Mouse (Mus musculus): ENCODE measurements around the gene Tcl1b3. TPM values are rescaled to one million over a fixed set of nuclear protein-coding genes. Genes with fewer than 3 reads are reported as not detected.

The Tcl1b3 gene
- polyA plus RNA-seq, 1 experiment, result not detected

DNA sequence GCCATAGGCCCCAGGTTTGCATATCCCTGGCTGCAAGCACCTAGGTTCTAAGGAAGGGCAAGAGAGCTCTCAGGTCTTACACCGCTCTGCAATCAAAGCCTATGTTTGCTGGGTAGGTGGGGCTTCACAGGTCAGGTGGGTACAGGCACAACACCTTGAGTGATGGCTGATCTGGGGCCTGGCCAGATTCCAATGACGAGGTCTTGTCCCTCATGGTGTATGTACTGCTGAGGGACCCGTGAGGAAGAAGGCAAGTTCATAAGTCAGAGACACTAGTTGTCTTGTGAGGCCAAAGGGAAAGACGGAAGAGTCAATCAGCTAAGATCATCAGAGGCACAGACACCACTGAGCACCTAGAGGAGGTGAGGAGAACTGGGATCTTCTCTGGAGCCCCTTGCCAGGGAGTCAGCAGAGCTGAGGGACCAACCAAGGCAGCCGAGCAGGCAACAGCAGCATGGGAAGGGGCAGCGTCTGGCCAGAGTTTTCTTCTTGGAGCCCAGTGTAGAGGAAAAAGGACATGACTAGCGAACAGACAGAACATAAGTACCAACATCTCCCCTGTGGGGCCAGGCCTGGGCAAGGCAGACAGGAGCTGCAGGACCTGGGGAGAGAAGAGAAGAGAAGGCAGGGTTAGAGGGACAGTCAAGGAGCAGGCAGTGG, 26.4 kb downstream of the Tcl1b3 start:
- Histone ChIP-seq H3K4me3 (replicated peaks; ENCODE audit: control insufficient read depth, low read depth, low read length) (no peak overlapping the region), H3K4me1 (ENCODE audit: control insufficient read depth, insufficient read depth, low read length) (no peaks in the 10 kb centered on the region), H3K27ac (ENCODE audit: control insufficient read depth, insufficient read depth, low read depth, low read length, poor library complexity) (no peak overlapping the region)
- no peak for TF ChIP-seq POLR2A (IDR thresholded peaks at IDR 0.05; ENCODE audit: borderline replicate concordance, control insufficient read depth, low read depth, low read length)
- TF ChIP-seq CTCF (IDR thresholded peaks at IDR 0.05; ENCODE audit: control insufficient read depth, insufficient read depth, low read length), result no peak
- WGBS, result 75% methylated on average over 7 of the region's 7 CpGs

DNA sequence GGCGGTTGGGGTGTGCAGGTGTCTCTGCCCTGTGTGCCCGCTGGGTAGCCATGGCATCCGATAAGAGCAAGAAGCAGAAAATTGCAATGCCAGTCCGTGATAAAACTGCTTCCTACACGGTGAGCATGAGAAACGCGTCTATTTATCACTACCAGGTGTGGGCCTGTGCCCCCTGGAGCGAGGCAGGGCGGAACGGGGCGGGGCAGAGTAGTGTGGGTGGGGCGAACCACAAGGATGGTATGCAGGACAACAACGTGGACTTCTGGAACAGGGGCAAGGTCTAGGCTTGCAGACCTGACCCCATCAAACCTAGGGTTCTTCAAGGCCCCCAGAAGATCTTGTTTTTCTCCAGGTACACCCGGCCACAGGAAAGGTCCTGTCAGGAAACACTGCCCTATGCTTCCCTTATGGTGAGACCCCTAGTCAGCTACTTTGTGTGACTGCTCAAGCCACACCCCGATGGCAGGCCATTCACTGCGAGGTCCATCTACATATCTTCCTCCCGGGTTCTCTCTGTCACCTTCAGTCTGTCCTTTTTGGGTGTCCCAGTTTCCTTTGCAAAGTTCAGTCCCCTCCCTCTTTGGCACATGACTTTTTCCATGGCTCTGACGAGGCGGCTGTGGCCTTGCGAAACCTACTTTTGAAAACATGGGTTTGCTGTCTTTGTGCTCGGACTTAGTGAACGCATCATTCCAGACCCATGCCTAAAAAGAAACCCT, 31.9 kb downstream of the Tcl1b3 start, which contains the start of gene Tcl1:
Tcl1 (minus strand) TSS at position 193 of the 719 bp plus-strand sequence.
- Histone ChIP-seq H3K4me1 (ENCODE audit: control insufficient read depth, insufficient read depth, low read length) (no peaks in the 10 kb centered on the region), H3K27ac (ENCODE audit: control insufficient read depth, insufficient read depth, low read depth, low read length, poor library complexity) (no peak within 1 kb of the TSS), H3K4me3 (replicated peaks; ENCODE audit: control insufficient read depth, low read depth, low read length) (no peak within 1 kb of the TSS)
- TF ChIP-seq CTCF (IDR thresholded peaks at IDR 0.05; ENCODE audit: control insufficient read depth, insufficient read depth, low read length) (no peak), POLR2A (IDR thresholded peaks at IDR 0.05; ENCODE audit: borderline replicate concordance, control insufficient read depth, low read depth, low read length) (no peak)
- WGBS, result 83% methylated on average over 22 of the region's 22 CpGs

DNA sequence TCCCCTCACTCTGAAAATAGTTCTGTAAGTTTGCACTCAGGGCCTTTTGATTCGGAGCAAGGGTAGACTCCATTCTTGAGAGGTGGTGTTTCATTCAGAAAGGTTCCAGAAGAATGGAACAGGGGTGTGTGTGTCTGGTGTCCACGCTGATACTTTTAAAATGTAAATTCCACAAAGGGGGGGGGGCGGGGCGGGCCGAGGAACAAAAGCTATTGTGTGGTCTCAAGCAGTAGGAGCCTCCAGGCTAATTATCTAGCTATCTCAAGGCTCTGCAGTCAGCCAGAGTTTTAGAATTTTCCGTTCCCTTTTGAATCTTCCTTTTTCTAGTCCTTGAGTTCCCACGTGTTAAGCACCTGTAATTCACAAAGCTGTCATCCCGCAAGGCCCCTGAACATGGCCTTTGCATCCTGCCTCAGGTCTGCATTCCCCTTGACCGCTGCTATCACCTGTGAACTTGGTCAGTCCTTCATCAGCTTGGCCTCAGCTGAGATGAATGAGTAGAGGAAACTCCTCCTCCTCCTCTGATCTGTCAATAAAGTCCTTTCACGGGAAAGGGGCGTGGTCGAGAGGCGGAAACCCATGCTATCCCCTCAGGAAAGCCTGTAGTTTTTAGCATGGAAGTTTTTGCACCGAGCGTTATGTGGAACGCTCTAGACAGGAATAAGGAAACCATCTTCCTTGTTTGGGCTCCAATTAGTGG, 33.9 kb downstream of the Tcl1b3 start:
- WGBS, result 64% methylated on average over 16 of the region's 16 CpGs
- no peak overlapping the region for H3K27ac ChIP-seq (ENCODE audit: control insufficient read depth, insufficient read depth, low read depth, low read length, poor library complexity)
- no peak overlapping the region for H3K4me3 ChIP-seq (replicated peaks; ENCODE audit: control insufficient read depth, low read depth, low read length)
- H3K4me1 ChIP-seq (ENCODE audit: control insufficient read depth, insufficient read depth, low read length), result no peaks in the 10 kb centered on the region
- TF ChIP-seq POLR2A (IDR thresholded peaks at IDR 0.05; ENCODE audit: borderline replicate concordance, control insufficient read depth, low read depth, low read length) (no peak), CTCF (IDR thresholded peaks at IDR 0.05; ENCODE audit: control insufficient read depth, insufficient read depth, low read length) (no peak)

DNA sequence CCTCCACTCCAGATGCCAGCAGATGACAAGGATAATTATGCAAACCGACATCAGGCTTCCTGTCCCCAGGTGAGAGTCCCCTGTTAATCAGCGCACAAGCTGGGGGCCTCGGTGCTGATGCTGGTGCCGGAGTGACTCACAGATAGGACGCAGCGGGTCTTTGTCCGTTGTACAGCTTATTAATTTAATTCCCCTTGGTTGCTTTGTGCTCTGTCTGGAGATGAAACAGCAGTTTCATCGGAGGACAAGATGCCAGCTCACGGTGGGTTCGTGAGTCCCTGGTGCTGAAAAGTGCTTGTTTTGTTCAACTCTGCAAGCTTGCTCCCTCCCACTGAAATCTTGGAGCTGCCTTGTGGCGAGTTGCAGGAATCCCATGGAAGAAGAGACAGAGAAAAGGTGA, 43.5 kb downstream of the Tcl1b3 start:
- H3K4me3 ChIP-seq (replicated peaks; ENCODE audit: control insufficient read depth, low read depth, low read length), result no peak overlapping the region
- no peak overlapping the region for H3K27ac ChIP-seq (ENCODE audit: control insufficient read depth, insufficient read depth, low read depth, low read length, poor library complexity)
- 66% methylated on average over 11 of the region's 11 CpGs for WGBS
- no peak for TF ChIP-seq POLR2A (IDR thresholded peaks at IDR 0.05; ENCODE audit: borderline replicate concordance, control insufficient read depth, low read depth, low read length)
- TF ChIP-seq CTCF (IDR thresholded peaks at IDR 0.05; ENCODE audit: control insufficient read depth, insufficient read depth, low read length), result no peak
- H3K4me1 ChIP-seq (ENCODE audit: control insufficient read depth, insufficient read depth, low read length), result no peaks in the 10 kb centered on the region

DNA sequence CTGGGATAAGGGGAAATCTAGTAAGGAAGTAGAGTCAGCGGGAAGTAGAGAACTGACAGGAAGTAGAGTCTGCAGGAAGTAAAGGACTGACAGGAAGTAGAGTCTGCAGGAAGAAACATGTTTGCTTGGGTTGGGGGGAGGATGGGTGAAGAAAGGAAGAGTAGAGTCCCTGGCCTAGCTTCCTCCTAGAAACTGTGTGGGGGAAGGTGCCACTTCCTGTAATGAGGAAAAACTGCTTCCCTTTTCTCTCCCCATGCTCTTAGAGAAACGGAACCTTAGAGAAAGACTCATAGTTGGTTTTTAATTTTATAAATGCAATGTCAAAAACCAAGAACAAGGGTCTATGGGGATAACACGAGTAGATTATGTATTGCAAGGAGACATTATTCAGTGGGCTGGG, 44.2 kb downstream of the Tcl1b3 start:
- no peak overlapping the region for H3K27ac ChIP-seq (ENCODE audit: control insufficient read depth, insufficient read depth, low read depth, low read length, poor library complexity)
- TF ChIP-seq CTCF (IDR thresholded peaks at IDR 0.05; ENCODE audit: control insufficient read depth, insufficient read depth, low read length) (no peak), POLR2A (IDR thresholded peaks at IDR 0.05; ENCODE audit: borderline replicate concordance, control insufficient read depth, low read depth, low read length) (no peak)
- no peak overlapping the region for H3K4me3 ChIP-seq (replicated peaks; ENCODE audit: control insufficient read depth, low read depth, low read length)
- WGBS, result 28% methylated on average over 3 of the region's 3 CpGs
- H3K4me1 ChIP-seq (ENCODE audit: control insufficient read depth, insufficient read depth, low read length), result no peaks in the 10 kb centered on the region

DNA sequence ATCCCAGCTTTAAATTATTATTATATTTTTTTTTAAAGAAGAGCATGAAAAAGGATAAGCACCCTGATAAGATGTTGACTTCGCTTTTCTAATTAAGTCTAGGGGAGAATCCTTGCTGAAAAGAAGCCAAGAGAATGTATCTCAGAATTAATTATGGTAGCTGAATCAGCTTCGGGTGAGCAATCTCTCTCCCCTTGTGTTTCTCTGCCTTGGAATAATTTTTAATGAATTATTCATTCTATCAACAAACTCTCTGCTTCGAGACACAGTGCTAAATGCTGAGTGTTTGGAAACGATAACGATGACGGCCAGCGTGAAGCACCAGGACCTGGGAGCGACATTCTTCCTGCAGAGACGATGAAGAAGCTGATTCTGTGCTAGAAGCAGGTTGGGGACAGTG, 48.2 kb downstream of the Tcl1b3 start:
- no peak overlapping the region for H3K4me3 ChIP-seq (replicated peaks; ENCODE audit: control insufficient read depth, low read depth, low read length)
- no peak overlapping the region for H3K27ac ChIP-seq (ENCODE audit: control insufficient read depth, insufficient read depth, low read depth, low read length, poor library complexity)
- WGBS, result 82% methylated on average over 9 of the region's 9 CpGs
- no peak for TF ChIP-seq POLR2A (IDR thresholded peaks at IDR 0.05; ENCODE audit: borderline replicate concordance, control insufficient read depth, low read depth, low read length)
- TF ChIP-seq CTCF (IDR thresholded peaks at IDR 0.05; ENCODE audit: control insufficient read depth, insufficient read depth, low read length), result no peak
- H3K4me1 ChIP-seq (ENCODE audit: control insufficient read depth, insufficient read depth, low read length), result no peaks in the 10 kb centered on the region

Other genes starting within 250 kb of the Tcl1b3 start
- gene Syne3, start 181.2 kb upstream of the Tcl1b3 start, polyA plus RNA-seq (2011; ENCODE audit: insufficient read depth, insufficient read length, low replicate concordance, missing spikeins), result 9.0 and 11.1 TPM in 2 replicates
- 274 and 493 TPM in 2 replicates for gene Glrx5, start 158.4 kb upstream of the Tcl1b3 start, polyA plus RNA-seq (2011; ENCODE audit: insufficient read depth, insufficient read length, low replicate concordance, missing spikeins)
- not detected in 2 replicates for gene Tcl1b2, start 45.0 kb upstream of the Tcl1b3 start, polyA plus RNA-seq (2011; ENCODE audit: insufficient read depth, insufficient read length, low replicate concordance, missing spikeins)
- not detected in 2 replicates for gene Tcl1b1, start 31.4 kb upstream of the Tcl1b3 start, polyA plus RNA-seq (2011; ENCODE audit: insufficient read depth, insufficient read length, low replicate concordance, missing spikeins)
- gene Tcl1b5, start 14.7 kb upstream of the Tcl1b3 start, polyA plus RNA-seq (2011; ENCODE audit: insufficient read depth, insufficient read length, low replicate concordance, missing spikeins), result not detected in 2 replicates
- gene Tcl1b4, start 10.9 kb downstream of the Tcl1b3 start, polyA plus RNA-seq (2011; ENCODE audit: insufficient read depth, insufficient read length, low replicate concordance, missing spikeins), result not detected in 2 replicates
- 7.6 TPM in 1 of 2 replicates, not detected in the other for gene Tcl1, start 31.8 kb downstream of the Tcl1b3 start, polyA plus RNA-seq (2011; ENCODE audit: insufficient read depth, insufficient read length, low replicate concordance, missing spikeins)
- not detected in 2 replicates for gene Tunar, start 142.8 kb downstream of the Tcl1b3 start, polyA plus RNA-seq (2011; ENCODE audit: insufficient read depth, insufficient read length, low replicate concordance, missing spikeins)